Mouse (Mus musculus) erythroblast, adult 5-6 weeks (primary cell): ENCODE data around the gene Hspa5. TPM values are rescaled to one million over a fixed set of nuclear protein-coding genes. Genes with fewer than 3 reads are reported as not detected.
"Not testable (repeated sequence)": the region's sequence is repeated elsewhere in the genome, so short reads cannot be mapped to it uniquely, and the experiment has no call there.

Experiments
- ATAC-seq: replicated peaks from 2 replicates; pipeline ENCODE4 v1.8.0; 2016; ENCODE audit warnings: moderate number of reproducible peaks, mild to moderate bottlenecking, moderate TSS enrichment, inconsistent platforms; ENCODE audit not compliant: poor library complexity, low FRiP score, severe bottlenecking
- total RNA-seq, 2 experiments: library from RNA; stranded (forward) in 1 of 2; stranded (reverse) in 1 of 2; fragments of 150-400 nt in 1 of 2; fragments of 200-764, 138-1000 nt in 1 of 2; gene quantifications; 2 replicates each; pipeline versions ENCODE4 v1.2.3 to v1.2.4; 2015 to 2017; ENCODE audit warnings: low replicate concordance in 2 of 2

Gene Hspa5
- 229 and 240 TPM in 2 replicates for total RNA-seq (2015; ENCODE audit: low replicate concordance)
- 904 and 907 TPM in 2 replicates for total RNA-seq (2017; ENCODE audit: low replicate concordance)

GRCm38 (mm10) chr2:34771368-34772226, at the start of gene Hspa5:
Hspa5 (plus strand) TSS chr2:34771970.
- ATAC-seq: peak; percentile 93

GRCm38 (mm10) chr2:34725269-34725668, 46.5 kb upstream of the Hspa5 start:
- no peak for ATAC-seq

- ATAC-seq: no peak
Measured at GRCm38 (mm10) chr2:34727045-34727728, 44.6 kb upstream of the Hspa5 start.

GRCm38 (mm10) chr2:34736626-34737025, 35.1 kb upstream of the Hspa5 start:
- ATAC-seq: no peak

- ATAC-seq: no peak
Measured at GRCm38 (mm10) chr2:34737911-34738310, 33.9 kb upstream of the Hspa5 start.

- ATAC-seq: peak; percentile 91
Measured at GRCm38 (mm10) chr2:34739684-34740391, 31.9 kb upstream of the Hspa5 start.

GRCm38 (mm10) chr2:34741390-34742159, 30.2 kb upstream of the Hspa5 start:
- 0 out of 2 replicates have a peak, but pooled peaks have one; percentile 12 for ATAC-seq

- ATAC-seq: no peak
Measured at GRCm38 (mm10) chr2:34742675-34743074, 29.1 kb upstream of the Hspa5 start.

GRCm38 (mm10) chr2:34744476-34744875, 27.3 kb upstream of the Hspa5 start:
- no peak for ATAC-seq

- no peak for ATAC-seq
Measured at GRCm38 (mm10) chr2:34745673-34746072, 26.1 kb upstream of the Hspa5 start.

GRCm38 (mm10) chr2:34748479-34748878, 23.3 kb upstream of the Hspa5 start:
- ATAC-seq: 0 out of 2 replicates have a peak, but pooled peaks have one; percentile 17

- ATAC-seq: no peak
Measured at GRCm38 (mm10) chr2:34750245-34750644, 21.5 kb upstream of the Hspa5 start.

GRCm38 (mm10) chr2:34753811-34754550, 17.8 kb upstream of the Hspa5 start:
- peak; percentile 87 for ATAC-seq

GRCm38 (mm10) chr2:34754551-34755358, 17.0 kb upstream of the Hspa5 start, which contains the start of gene Gapvd1:
Gapvd1 (minus strand) TSS chr2:34755232.
- ATAC-seq: peak; percentile 43; the same call in 1 of the 2 replicates

GRCm38 (mm10) chr2:34757341-34757740, 14.4 kb upstream of the Hspa5 start:
- no peak for ATAC-seq

GRCm38 (mm10) chr2:34761272-34761671, 10.5 kb upstream of the Hspa5 start:
- ATAC-seq: not testable (repeated sequence)

- peak; percentile 91 for ATAC-seq
Measured at GRCm38 (mm10) chr2:34762174-34762573, 9.6 kb upstream of the Hspa5 start.

- ATAC-seq: peak; percentile 57; the same call in 1 of the 2 replicates
Measured at GRCm38 (mm10) chr2:34762872-34763271, 8.9 kb upstream of the Hspa5 start.
